Mouse (Mus musculus): ENCODE results near the gene Hspb8. TPM values are rescaled to one million over a fixed set of nuclear protein-coding genes. Genes with fewer than 3 reads are reported as not detected.
A peak's percentile ranks its signal among the peaks of the same experiment; 100 is the strongest.

Hspb8 gene
- polyA plus RNA-seq, 1 experiment from 2014 or later: 29.0 TPM

- no peak overlapping the region for H3K27ac ChIP-seq (replicated peaks)
- no peak; the same call in 1 of the 2 replicates for ATAC-seq (ENCODE audit: low FRiP score, low TSS enrichment)
- TF ChIP-seq CTCF (IDR thresholded peaks at IDR 0.05; ENCODE audit: low read depth): peak; percentile 79
- no peak for TF ChIP-seq EP300 (optimal IDR thresholded peaks at IDR 0.05)
- DNase-seq (ENCODE audit: low spot score): peak; percentile 75
- peak overlapping the region; percentile 52 for H3K4me2 ChIP-seq (replicated peaks; ENCODE audit: low read depth)
- WGBS: 2% methylated on average over 27 of the region's 27 CpGs
- no peaks in the 10 kb centered on the region for H3K36me3 ChIP-seq (ENCODE audit: control insufficient read depth, insufficient read depth, low read length)
- H3K4me1 ChIP-seq (replicated peaks; ENCODE audit: control insufficient read depth, insufficient read depth): no peaks in the 10 kb centered on the region
- peak overlapping the region; percentile 39 for H3K4me3 ChIP-seq (ENCODE audit: low read depth, low read length)
- H3K27me3 ChIP-seq (ENCODE audit: control insufficient read depth, insufficient read depth, low read length): no peaks in the 10 kb centered on the region
- no peaks in the 10 kb centered on the region for H3K9me3 ChIP-seq (ENCODE audit: control insufficient read depth, low read length)
- H3K9ac ChIP-seq (ENCODE audit: low read length): peak overlapping the region; percentile 56
Observed at GRCm38 (mm10) chr5:116453401-116453851, 30.8 kb upstream of the Hspb8 start.

- ATAC-seq (ENCODE audit: low FRiP score, low TSS enrichment) (no peak), DNase-seq (ENCODE audit: low spot score) (no peak)
- Histone ChIP-seq H3K4me2 (replicated peaks; ENCODE audit: low read depth) (no peak overlapping the region), H3K9ac (ENCODE audit: low read length) (no peak overlapping the region), H3K27me3 (ENCODE audit: control insufficient read depth, insufficient read depth, low read length) (no peaks in the 10 kb centered on the region), H3K4me3 (ENCODE audit: low read depth, low read length) (no peak overlapping the region), H3K27ac (replicated peaks) (no peak overlapping the region), H3K4me1 (replicated peaks; ENCODE audit: control insufficient read depth, insufficient read depth) (no peaks in the 10 kb centered on the region), H3K36me3 (ENCODE audit: control insufficient read depth, insufficient read depth, low read length) (no peaks in the 10 kb centered on the region), H3K9me3 (ENCODE audit: control insufficient read depth, low read length) (no peaks in the 10 kb centered on the region)
- WGBS: 76% methylated on average over 8 of the region's 8 CpGs
- no peak for TF ChIP-seq CTCF (IDR thresholded peaks at IDR 0.05; ENCODE audit: low read depth)
- TF ChIP-seq EP300 (optimal IDR thresholded peaks at IDR 0.05): no peak
Observed at GRCm38 (mm10) chr5:116450901-116451300, 28.2 kb upstream of the Hspb8 start.

- Histone ChIP-seq H3K9me3 (ENCODE audit: control insufficient read depth, low read length) (no peaks in the 10 kb centered on the region), H3K4me2 (replicated peaks; ENCODE audit: low read depth) (no peak overlapping the region), H3K27ac (replicated peaks) (0 out of 2 replicates have a peak overlapping the region, but pooled peaks have one; percentile 8), H3K9ac (ENCODE audit: low read length) (no peak overlapping the region), H3K27me3 (ENCODE audit: control insufficient read depth, insufficient read depth, low read length) (no peaks in the 10 kb centered on the region), H3K36me3 (ENCODE audit: control insufficient read depth, insufficient read depth, low read length) (no peaks in the 10 kb centered on the region), H3K4me3 (ENCODE audit: low read depth, low read length) (no peak overlapping the region), H3K4me1 (replicated peaks; ENCODE audit: control insufficient read depth, insufficient read depth) (no peaks in the 10 kb centered on the region)
- DNase-seq (ENCODE audit: low spot score) (no peak), ATAC-seq (ENCODE audit: low FRiP score, low TSS enrichment) (no peak)
- 53% methylated on average over 8 of the region's 8 CpGs for WGBS
- TF ChIP-seq EP300 (optimal IDR thresholded peaks at IDR 0.05) (no peak), CTCF (IDR thresholded peaks at IDR 0.05; ENCODE audit: low read depth) (no peak)
Observed at GRCm38 (mm10) chr5:116449522-116450225, 27.0 kb upstream of the Hspb8 start.

- Histone ChIP-seq H3K4me3 (ENCODE audit: low read depth, low read length) (peak overlapping the region; percentile 17; the same call in 1 of the 2 replicates), H3K9ac (ENCODE audit: low read length) (no peak overlapping the region), H3K27me3 (ENCODE audit: control insufficient read depth, insufficient read depth, low read length) (no peaks in the 10 kb centered on the region), H3K9me3 (ENCODE audit: control insufficient read depth, low read length) (no peaks in the 10 kb centered on the region), H3K36me3 (ENCODE audit: control insufficient read depth, insufficient read depth, low read length) (no peaks in the 10 kb centered on the region), H3K27ac (replicated peaks) (peak overlapping the region; percentile 53; the same call in 1 of the 2 replicates), H3K4me1 (replicated peaks; ENCODE audit: control insufficient read depth, insufficient read depth) (no peaks in the 10 kb centered on the region), H3K4me2 (replicated peaks; ENCODE audit: low read depth) (peak overlapping the region; percentile 42)
- ATAC-seq (ENCODE audit: low FRiP score, low TSS enrichment) (peak; percentile 51; the same call in 1 of the 2 replicates), DNase-seq (ENCODE audit: low spot score) (no peak)
- 2% methylated on average over 10 of the region's 11 CpGs for WGBS
- no peak for TF ChIP-seq EP300 (optimal IDR thresholded peaks at IDR 0.05)
- TF ChIP-seq CTCF (IDR thresholded peaks at IDR 0.05; ENCODE audit: low read depth): peak; percentile 29
Observed at GRCm38 (mm10) chr5:116448409-116449191, 25.9 kb upstream of the Hspb8 start.

GRCm38 (mm10) chr5:116447821-116448350, 25.2 kb upstream of the Hspb8 start:
- DNase-seq (ENCODE audit: low spot score): no peak
- peak; percentile 15; the same call in 1 of the 2 replicates for ATAC-seq (ENCODE audit: low FRiP score, low TSS enrichment)
- Histone ChIP-seq H3K4me3 (ENCODE audit: low read depth, low read length) (peak overlapping the region; percentile 17), H3K27me3 (ENCODE audit: control insufficient read depth, insufficient read depth, low read length) (no peaks in the 10 kb centered on the region), H3K4me1 (replicated peaks; ENCODE audit: control insufficient read depth, insufficient read depth) (no peaks in the 10 kb centered on the region), H3K4me2 (replicated peaks; ENCODE audit: low read depth) (peak overlapping the region; percentile 42), H3K27ac (replicated peaks) (peak overlapping the region; percentile 53; the same call in 1 of the 2 replicates), H3K9ac (ENCODE audit: low read length) (no peak overlapping the region), H3K36me3 (ENCODE audit: control insufficient read depth, insufficient read depth, low read length) (no peaks in the 10 kb centered on the region), H3K9me3 (ENCODE audit: control insufficient read depth, low read length) (no peaks in the 10 kb centered on the region)
- WGBS: 26% methylated on average over 11 of the region's 11 CpGs
- TF ChIP-seq CTCF (IDR thresholded peaks at IDR 0.05; ENCODE audit: low read depth) (no peak), EP300 (optimal IDR thresholded peaks at IDR 0.05) (no peak)
